Mouse (Mus musculus): ENCODE data around the gene Pdap1.

- TF ChIP-seq ZNF384 (IDR thresholded peaks at IDR 0.05; ENCODE audit: low read depth, low read length) (no peak), CHD2 (IDR thresholded peaks at IDR 0.05; ENCODE audit: low read depth, low read length) (no peak), MAFK (IDR thresholded peaks at IDR 0.05; ENCODE audit: insufficient read depth, low read depth, low read length) (no peak)
Observed at GRCm38 (mm10) chr5:145114071-145114605, 25.9 kb downstream of the Pdap1 start, which contains the start of gene Arpc1b.

Data from ES-E14 (cell line).